Mouse (Mus musculus) cortical plate, adult 2 months (tissue): ENCODE measurements around the gene Pygm. TPM values are rescaled to one million over a fixed set of nuclear protein-coding genes. Genes with fewer than 3 reads are reported as not detected.
A peak's percentile ranks its signal among the peaks of the same experiment; 100 is the strongest.

ENCODE experiments used
- H3K27ac ChIP-seq: fragments of 200-500 bp; 2 replicates; pipeline ENCODE4 v1.5.1; 2012; ENCODE audit warnings: low read length, control low read depth, inconsistent platforms; ENCODE audit not compliant: insufficient read depth
- H3K4me1 ChIP-seq: fragments of 200-500 bp; 2 replicates; pipeline ENCODE4 v1.6.1; 2011; ENCODE audit warnings: low read length; ENCODE audit not compliant: control insufficient read depth, insufficient read depth
- H3K4me3 ChIP-seq: fragments of 200-500 bp; 2 replicates; pipeline ENCODE4 v1.5.1; 2011; ENCODE audit warnings: mild to moderate bottlenecking, low read length, control low read depth; ENCODE audit not compliant: insufficient read depth
- CTCF ChIP-seq: fragments of 200-500 bp; IDR thresholded peaks from 2 replicates; pipeline ENCODE4 v1.5.1; 2011; ENCODE audit warnings: mild to moderate bottlenecking, control low read depth, low read length; ENCODE audit not compliant: insufficient read depth; ENCODE audit errors: extremely low read depth
- POLR2A ChIP-seq: fragments of 200-500 bp; IDR thresholded peaks from 2 replicates; pipeline ENCODE4 v1.6.1; 2011; ENCODE audit warnings: mild to moderate bottlenecking, low read length, control low read depth; ENCODE audit not compliant: insufficient read depth; ENCODE audit errors: extremely low read depth
- polyA plus RNA-seq: library from polyadenylated mRNA; depleted of rRNA; stranded (reverse); fragments of >200 nt; gene quantifications from 2 replicates; pipeline ENCODE4 v1.2.3, GENCODE M21; 2012; rRNA removed

The Pygm gene
- polyA plus RNA-seq, 1 experiment: 46.2 TPM

DNA sequence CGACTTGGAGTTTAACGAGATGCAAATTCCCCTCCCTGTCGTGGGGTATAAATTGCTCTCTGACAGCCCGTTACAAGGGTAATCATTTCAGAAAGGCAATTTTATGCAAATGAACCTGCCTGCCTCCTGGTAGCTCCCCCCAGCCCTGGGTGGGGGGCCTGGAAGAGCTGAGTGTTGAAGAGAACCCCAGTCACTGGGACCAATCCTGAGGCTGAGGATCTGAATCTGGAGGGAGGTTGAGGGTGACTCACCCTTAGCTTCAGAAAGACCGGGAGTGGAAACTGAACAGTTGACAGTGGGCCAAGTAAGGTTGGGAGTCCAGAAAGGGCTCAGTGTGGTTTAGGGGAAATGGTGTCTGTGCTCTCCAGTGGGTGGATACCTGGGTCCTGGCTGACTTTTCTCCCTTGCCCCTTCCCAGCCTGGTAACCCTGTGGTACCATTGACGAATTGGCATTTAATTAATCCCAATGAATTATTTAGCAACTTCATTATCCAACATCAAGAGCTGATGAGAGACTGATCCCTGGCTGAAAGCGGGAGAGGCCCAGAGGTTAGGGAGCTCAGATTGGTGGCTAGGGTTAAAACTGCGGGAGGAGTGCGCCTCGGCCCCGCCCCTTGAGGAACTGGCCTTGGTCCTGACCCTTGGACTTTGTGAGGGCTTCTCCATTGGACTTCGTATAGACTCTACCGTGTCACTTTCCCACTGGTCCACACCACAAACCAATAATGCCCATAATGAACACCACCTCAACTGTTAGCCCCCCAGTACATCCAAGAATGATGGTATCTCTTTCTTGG, 42.7 kb downstream of the Pygm start:
- Histone ChIP-seq H3K27ac (no peak overlapping the region), H3K4me1 (peaks cover 17% of the 10 kb centered on the region), H3K4me3 (no peak overlapping the region)
- TF ChIP-seq CTCF (no peak), POLR2A (no peak)

- no peak overlapping the region for H3K4me3 ChIP-seq
- H3K27ac ChIP-seq: no peak overlapping the region
- TF ChIP-seq POLR2A: no peak
- TF ChIP-seq CTCF: no peak
- peaks cover 14% of the 10 kb centered on the region for H3K4me1 ChIP-seq
Observed at GRCm38 (mm10) chr19:6427653-6428434, 43.6 kb downstream of the Pygm start.

GRCm38 (mm10) chr19:6428501-6429200, 44.5 kb downstream of the Pygm start:
- H3K4me1 ChIP-seq: peaks cover 13% of the 10 kb centered on the region
- TF ChIP-seq POLR2A: no peak
- TF ChIP-seq CTCF: no peak
- H3K4me3 ChIP-seq: no peak overlapping the region
- H3K27ac ChIP-seq: no peak overlapping the region

DNA sequence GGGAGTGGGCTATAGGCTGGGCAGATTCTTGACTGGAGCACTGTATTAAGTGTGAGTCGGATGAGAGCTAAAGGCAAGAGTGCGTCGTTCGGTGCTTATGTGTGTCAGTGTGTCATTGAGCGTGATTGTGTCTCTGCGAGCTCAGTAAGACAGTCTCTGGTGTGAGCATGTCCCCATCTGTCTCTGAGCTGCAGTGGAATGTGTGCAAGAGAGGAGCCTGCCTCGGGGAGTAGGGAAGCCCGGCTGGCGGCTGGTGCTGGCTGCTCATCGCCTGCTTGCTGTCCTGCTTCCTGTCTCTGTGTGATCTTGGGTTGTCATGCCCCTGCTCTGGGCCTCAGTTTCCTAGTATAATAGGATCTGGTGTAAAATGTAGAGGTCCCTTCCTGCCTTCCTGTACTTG, 58.8 kb downstream of the Pygm start:
- Histone ChIP-seq H3K4me1 (peaks cover 21% of the 10 kb centered on the region; the same call in 1 of the 2 replicates), H3K27ac (no peak overlapping the region), H3K4me3 (no peak overlapping the region)
- TF ChIP-seq POLR2A (no peak), CTCF (no peak)

DNA sequence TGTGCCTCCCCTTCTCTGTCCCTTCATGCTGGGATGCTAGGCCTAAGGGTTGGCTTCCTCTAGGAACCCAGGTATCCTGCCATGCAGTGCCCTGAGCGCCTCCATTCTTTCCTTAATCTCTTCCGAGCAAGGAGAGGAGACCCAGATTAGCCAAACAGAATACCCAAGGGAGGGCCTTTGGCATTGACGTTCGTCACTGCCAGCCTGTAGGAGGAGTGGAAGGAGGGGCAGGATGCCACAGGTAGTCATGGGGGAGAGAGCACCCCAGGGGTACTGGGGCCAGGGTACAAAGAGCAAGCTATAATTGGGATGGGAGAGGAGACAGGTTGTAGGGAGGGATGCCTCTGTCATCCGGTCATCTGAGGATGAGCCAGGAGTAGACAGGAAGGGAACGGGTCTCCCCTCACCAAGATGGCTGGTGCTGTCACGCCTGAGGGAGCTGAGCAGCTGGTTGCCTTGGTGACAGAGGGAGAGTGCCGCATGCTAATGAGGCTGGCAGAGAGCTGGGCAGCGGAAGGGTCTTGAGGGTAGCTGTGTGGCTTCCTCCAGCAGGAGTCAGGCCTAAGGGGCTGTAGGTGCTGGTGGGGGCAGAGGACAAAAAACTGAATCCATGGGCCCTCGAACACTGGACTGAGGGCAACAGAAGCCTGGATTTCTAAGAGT, 61.7 kb downstream of the Pygm start:
- Histone ChIP-seq H3K4me1 (peaks cover 21% of the 10 kb centered on the region; the same call in 1 of the 2 replicates), H3K27ac (no peak overlapping the region), H3K4me3 (no peak overlapping the region)
- TF ChIP-seq CTCF (no peak), POLR2A (no peak)

- Histone ChIP-seq H3K4me1 (peaks cover 19% of the 10 kb centered on the region; the same call in 1 of the 2 replicates), H3K4me3 (no peak overlapping the region), H3K27ac (0 out of 2 replicates have a peak overlapping the region, but pooled peaks have one; percentile 30)
- TF ChIP-seq CTCF (no peak), POLR2A (no peak)
Observed at GRCm38 (mm10) chr19:6446736-6447437, 62.7 kb downstream of the Pygm start.

Other genes starting within 250 kb of the Pygm start
- 0.50 and 0.57 TPM in 2 replicates for gene Batf2, start 243.4 kb upstream of the Pygm start, polyA plus RNA-seq
- 123 and 135 TPM in 2 replicates for gene Arl2, start 242.9 kb upstream of the Pygm start, polyA plus RNA-seq
- 0.09 and 0.23 TPM in 2 replicates for gene Majin, start 200.0 kb upstream of the Pygm start, polyA plus RNA-seq
- gene Gpha2, start 158.0 kb upstream of the Pygm start, polyA plus RNA-seq: 0.21 TPM in 1 of 2 replicates, not detected in the other
- gene Ppp2r5b, start 148.5 kb upstream of the Pygm start, polyA plus RNA-seq: 154 and 160 TPM in 2 replicates
- 28.9 and 31.0 TPM in 2 replicates for gene Atg2a, start 142.7 kb upstream of the Pygm start, polyA plus RNA-seq
- gene Ehd1, start 107.7 kb upstream of the Pygm start, polyA plus RNA-seq: 48.2 and 49.2 TPM in 2 replicates
- 2.1 and 2.4 TPM in 2 replicates for gene Cdc42bpg, start 77.9 kb upstream of the Pygm start, polyA plus RNA-seq
- gene Men1, start 49.4 kb upstream of the Pygm start, polyA plus RNA-seq: 75.2 and 76.5 TPM in 2 replicates
- 237 and 248 TPM in 2 replicates for gene Map4k2, start 43.3 kb upstream of the Pygm start, polyA plus RNA-seq
- 145 and 149 TPM in 2 replicates for gene Sf1, start 20.7 kb upstream of the Pygm start, polyA plus RNA-seq
- 52.5 and 78.6 TPM in 2 replicates for gene Rasgrp2, start 14.9 kb downstream of the Pygm start, polyA plus RNA-seq
- gene Nrxn2, start 34.3 kb downstream of the Pygm start, polyA plus RNA-seq: 279 and 288 TPM in 2 replicates
- 0.15 and 0.38 TPM in 2 replicates for gene Slc22a12, start 158.6 kb downstream of the Pygm start, polyA plus RNA-seq